ENCODE assay signal across 16 mouse cellular contexts in genomic region chr8:87802571-87802970, GRCm38 (mm10).
"Had no signal": no experiment of that assay in that cellular context is flagged by ENCODE, and none has a peak within 500 bp of the region (broad histone marks: within the 10 kb centered on the region; RNA-seq: fewer than 3 reads in every experiment).

No protein-coding gene starts in this region.

- DNase-seq: kidney, postnatal 25 days; liver; lung, adult 18-20 months; lung, postnatal 10 days; lung, postnatal 36 days; midbrain, embryonic 14.5 days; thymus, adult 18-20 months; thymus, postnatal 36 days had no signal

- H3K4me3 ChIP-seq: limb, embryonic 10.5 days; limb, embryonic 13.5 days; liver, embryonic 12.5 days; liver, embryonic 15.5 days; lung, embryonic 15.5 days; megakaryocyte, embryonic 14.5 days; midbrain, embryonic 10.5 days had no signal

- H3K27ac ChIP-seq: kidney, postnatal 0 days; limb, embryonic 13.5 days; liver, embryonic 12.5 days; liver, embryonic 15.5 days; lung, embryonic 15.5 days; midbrain, embryonic 10.5 days had no signal
